Mouse (Mus musculus) liver, postnatal 0 days (tissue): Measurements from ENCODE around the gene Abcd4.

Experiments used
- CTCF ChIP-seq: sonication (generic); IDR thresholded peaks from 2 replicates; pipeline ENCODE4 v1.5.1; 2016; ENCODE audit warnings: antibody characterized with exemption, low read depth
- EP300 ChIP-seq: IDR thresholded peaks from 2 replicates; pipeline ENCODE4 v1.6.1; 2016; ENCODE audit warnings: antibody characterized with exemption, low read depth, mild to moderate bottlenecking

DNA sequence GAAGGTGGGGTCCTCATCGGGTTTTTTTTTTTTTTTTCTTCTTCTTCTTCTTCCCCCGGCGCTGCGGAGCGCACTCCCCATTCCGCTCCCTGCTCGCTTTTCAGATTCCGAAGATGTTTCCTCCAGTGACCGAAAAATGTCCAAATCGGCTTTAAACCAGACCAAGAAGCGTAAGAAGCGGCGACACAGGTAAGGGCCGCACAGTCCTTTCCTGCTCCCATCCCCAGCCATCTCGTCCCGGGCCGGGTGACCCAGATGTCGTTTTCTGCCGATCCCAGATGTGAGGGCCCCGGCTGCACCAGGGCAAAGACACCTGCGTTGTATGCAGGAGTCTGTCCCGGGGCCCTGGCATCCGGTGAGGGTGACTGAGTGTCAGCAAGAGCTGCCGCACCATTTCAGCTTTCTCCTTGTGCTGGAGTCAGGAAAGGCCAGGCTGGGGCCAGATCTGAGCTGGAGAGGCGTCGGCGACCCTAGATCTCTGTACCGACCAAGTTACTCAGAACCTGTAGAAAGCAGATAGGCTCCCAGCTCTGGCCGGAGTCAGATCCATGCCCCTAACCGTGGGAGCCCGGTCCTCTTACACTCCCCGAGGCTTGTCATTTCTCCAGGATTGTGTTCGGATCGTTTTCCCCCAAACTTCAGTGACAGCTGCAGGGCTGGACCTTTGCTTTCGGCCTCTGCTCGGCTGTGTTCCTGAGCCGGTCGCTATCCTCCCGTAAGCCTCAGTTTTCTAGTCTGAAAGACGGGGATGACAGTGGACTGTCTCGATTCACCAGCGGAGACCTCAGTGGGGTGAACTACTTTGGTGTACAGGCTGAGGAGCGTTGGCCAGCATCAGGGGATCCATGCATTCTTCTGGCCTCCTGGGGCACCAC lies 45.5 kb downstream of the Abcd4 start:
- TF ChIP-seq CTCF, result no peak
- no peak for TF ChIP-seq EP300
